Mouse (Mus musculus): ENCODE results near the gene Ccm2.

Gene Ccm2

GRCm38 (mm10) chr11:6605491-6606399 lies 59.1 kb downstream of the Ccm2 start, which contains the start of gene Nacad:
TSS of gene Nacad (minus strand) at chr11:6606053.
- DNase-seq: peak; percentile 55

GRCm38 (mm10) chr11:6615250-6616205 lies 68.8 kb downstream of the Ccm2 start:
- no peak for DNase-seq

- no peak for DNase-seq
These were observed 77.0 kb downstream of the Ccm2 start for GRCm38 (mm10) chr11:6623704-6624103.

GRCm38 (mm10) chr11:6624619-6625382 lies 78.1 kb downstream of the Ccm2 start:
- no peak for DNase-seq

- DNase-seq: peak; percentile 97
These were observed 79.0 kb downstream of the Ccm2 start, which contains the start of gene Tbrg4 for GRCm38 (mm10) chr11:6625478-6626387. TSS of gene Tbrg4 (minus strand) at chr11:6626067.

GRCm38 (mm10) chr11:6626388-6626772 lies 79.7 kb downstream of the Ccm2 start:
- no peak for DNase-seq

GRCm38 (mm10) chr11:6627731-6628130 lies 81.0 kb downstream of the Ccm2 start:
- no peak for DNase-seq

- peak; percentile 71 for DNase-seq
These were observed 81.9 kb downstream of the Ccm2 start for GRCm38 (mm10) chr11:6628568-6628967.

- DNase-seq: no peak
These were observed 83.0 kb downstream of the Ccm2 start for GRCm38 (mm10) chr11:6629655-6630054.

- no peak for DNase-seq
These were observed 89.5 kb downstream of the Ccm2 start for GRCm38 (mm10) chr11:6636150-6636549.

- DNase-seq: no peak
These were observed 91.8 kb downstream of the Ccm2 start, which contains the start of gene Wap for GRCm38 (mm10) chr11:6638537-6638936. TSS of gene Wap (minus strand) at chr11:6638637.

GRCm38 (mm10) chr11:6639072-6639471 lies 92.4 kb downstream of the Ccm2 start:
- no peak for DNase-seq

- no peak for DNase-seq
These were observed 97.9 kb downstream of the Ccm2 start for GRCm38 (mm10) chr11:6644566-6644965.
